Comparison of ENCODE assay signal across 10 mouse cellular contexts in genomic region chr17:35254241-35255098, GRCm38 (mm10). TPM values are rescaled to one million over a fixed set of nuclear protein-coding genes. Genes with fewer than 3 reads are reported as not detected.
DNase-seq lines count a peak whose midpoint lies in the region; ATAC-seq and TF ChIP-seq lines count a peak whose summit lies in the region.
"Had no signal": no experiment of that assay in that cellular context is flagged by ENCODE, and none has a peak within 500 bp of the region (broad histone marks: within the 10 kb centered on the region; RNA-seq: fewer than 3 reads in every experiment).

No protein-coding gene starts in this region.

- H3K27ac ChIP-seq in heart, adult 2 months, result no peak overlapping the region
- H3K27ac ChIP-seq in heart, embryonic 11.5 days (ENCODE audit: low read depth, low read length), result no peak overlapping the region
- H3K27ac ChIP-seq in hindbrain, embryonic 14.5 days, result no peak overlapping the region
- no peak overlapping the region for H3K27ac ChIP-seq in liver, adult 2 months (replicated peaks; ENCODE audit: insufficient read depth, low read depth, low read length)

- no peak overlapping the region for H3K4me3 ChIP-seq in heart, adult 2 months
- H3K4me3 ChIP-seq in heart, embryonic 11.5 days (ENCODE audit: low read depth, low read length), result no peak overlapping the region
- H3K4me3 ChIP-seq in G1E (ENCODE audit: low read depth, low read length), result no peak overlapping the region
- no peak overlapping the region for H3K4me3 ChIP-seq in hindbrain, embryonic 14.5 days (replicated peaks; ENCODE audit: low read length)
- H3K4me3 ChIP-seq in liver, adult 2 months (ENCODE audit: insufficient read depth, low read depth, low read length), result no peak overlapping the region

- H3K79me2 ChIP-seq in heart, adult 2 months (replicated peaks; ENCODE audit: control insufficient read depth, insufficient read depth, low read length), result no peaks in the 10 kb centered on the region
- H3K79me2 ChIP-seq in liver, adult 2 months (ENCODE audit: control insufficient read depth, insufficient read depth, low read length), result no peaks in the 10 kb centered on the region

- 0 out of 2 replicates have a peak, but pooled peaks have one; percentile 39 for TF ChIP-seq EP300 in heart, adult 2 months (IDR thresholded peaks at IDR 0.05; ENCODE audit: insufficient read depth, low read depth, low read length)

- DNase-seq in heart, adult 2 months, result peak; percentile 60 to 74
- DNase-seq in G1E (ENCODE audit: low spot score), result no peak
- peak; percentile 70 for DNase-seq in embryo, embryonic 10 days (ENCODE audit: low spot score)
- peak; percentile 49 for DNase-seq in hindbrain, embryonic 14.5 days (ENCODE audit: low spot score)
- DNase-seq in liver, adult 2 months (ENCODE audit: extremely low read depth, low read depth, low spot score), result peak; percentile 36
- peak; percentile 67 to 78 for DNase-seq in natural killer cell, adult 2 months (ENCODE audit: low spot score in 2 of 2)
- peak; percentile 81 for DNase-seq in thymus, postnatal 14 days

- ATAC-seq in heart, embryonic 11.5 days (replicated peaks; ENCODE audit: insufficient number of reproducible peaks, low FRiP score, low TSS enrichment), result no peak
- no peak for ATAC-seq in G1E (ENCODE audit: extremely low read depth, insufficient number of reproducible peaks, low FRiP score, poor library complexity, severe bottlenecking)
- ATAC-seq in hindbrain, embryonic 14.5 days (ENCODE audit: low FRiP score), result peak; percentile 21; the same call in 1 of the 2 replicates

- no peak overlapping the region for H3K9ac ChIP-seq in heart, adult 2 months (ENCODE audit: low read depth, low read length)
- H3K9ac ChIP-seq in heart, embryonic 11.5 days (ENCODE audit: low read depth, low read length), result no peak overlapping the region
- H3K9ac ChIP-seq in hindbrain, embryonic 14.5 days, result no peak overlapping the region
- no peak overlapping the region for H3K9ac ChIP-seq in liver, adult 2 months (ENCODE audit: low read depth, low read length)

- peak; percentile 98 for TF ChIP-seq CTCF in heart, adult 2 months (IDR thresholded peaks at IDR 0.05)
- peak; percentile 89 for TF ChIP-seq CTCF in G1E (IDR thresholded peaks at IDR 0.05; ENCODE audit: low read depth, low read length)
- TF ChIP-seq CTCF in liver, adult 2 months (IDR thresholded peaks at IDR 0.05; ENCODE audit: low read depth, low read length), result peak; percentile 91

- no peaks in the 10 kb centered on the region; the same call in 1 of the 2 replicates for H3K4me1 ChIP-seq in heart, adult 2 months (ENCODE audit: control insufficient read depth, insufficient read depth, low read length)
- H3K4me1 ChIP-seq in heart, embryonic 11.5 days (ENCODE audit: control insufficient read depth, insufficient read depth, low read length), result no peaks in the 10 kb centered on the region
- H3K4me1 ChIP-seq in G1E (ENCODE audit: insufficient read depth, low read depth, low read length), result peaks cover 66% of the 10 kb centered on the region
- H3K4me1 ChIP-seq in hindbrain, embryonic 14.5 days (replicated peaks; ENCODE audit: control insufficient read depth, insufficient read depth, low read length), result no peaks in the 10 kb centered on the region
- H3K4me1 ChIP-seq in liver, adult 2 months (ENCODE audit: control insufficient read depth, insufficient read depth, low read length), result no peaks in the 10 kb centered on the region

- 65% methylated on average over 11 of the region's 11 CpGs for WGBS in heart, adult 2 months
- WGBS in heart, embryonic 11.5 days (ENCODE audit: insufficient replicate concordance), result 61% methylated on average over 11 of the region's 11 CpGs
- WGBS in hindbrain, embryonic 14.5 days, result 58% methylated on average over 11 of the region's 11 CpGs
- WGBS in liver, adult 2 months, result 68% methylated on average over 11 of the region's 11 CpGs

- H3K4me2 ChIP-seq in heart, embryonic 11.5 days, result no peak overlapping the region
- no peak overlapping the region for H3K4me2 ChIP-seq in hindbrain, embryonic 14.5 days (replicated peaks)

- no peaks in the 10 kb centered on the region for H3K27me3 ChIP-seq in heart, adult 2 months (ENCODE audit: control insufficient read depth, insufficient read depth, low read length)
- peaks cover 3% of the 10 kb centered on the region; the same call in 1 of the 2 replicates for H3K27me3 ChIP-seq in heart, embryonic 11.5 days (ENCODE audit: control insufficient read depth, insufficient read depth, low read length)
- H3K27me3 ChIP-seq in G1E (ENCODE audit: insufficient read depth, low read length), result no peaks in the 10 kb centered on the region
- no peaks in the 10 kb centered on the region for H3K27me3 ChIP-seq in hindbrain, embryonic 14.5 days (ENCODE audit: control insufficient read depth, insufficient read depth, low read length)
- H3K27me3 ChIP-seq in liver, adult 2 months (ENCODE audit: control insufficient read depth, insufficient read depth, low read length), result no peaks in the 10 kb centered on the region

- intact Hi-C loops in heart, adult 2 months (cut with DNase I), result loop anchor here (5.0 kb wide), 1 partner anchor 38 kb away; no protein-coding TSS in a partner anchor

- TF ChIP-seq POLR2A in heart, adult 2 months (IDR thresholded peaks at IDR 0.05; ENCODE audit: insufficient read depth, low read depth, low read length), result peak; percentile 40; the same call in 1 of the 2 replicates
- TF ChIP-seq POLR2A in liver, adult 2 months (IDR thresholded peaks at IDR 0.05; ENCODE audit: extremely low read depth, insufficient read depth, low read length), result no peak

- H3K36me3 ChIP-seq in heart, adult 2 months (ENCODE audit: control insufficient read depth, insufficient read depth, low read length), result no peaks in the 10 kb centered on the region
- peaks cover 36% of the 10 kb centered on the region for H3K36me3 ChIP-seq in heart, embryonic 11.5 days (ENCODE audit: control insufficient read depth, insufficient read depth, low read length)
- H3K36me3 ChIP-seq in G1E (replicated peaks), result peaks cover 53% of the 10 kb centered on the region
- peaks cover 50% of the 10 kb centered on the region for H3K36me3 ChIP-seq in hindbrain, embryonic 14.5 days (replicated peaks; ENCODE audit: control insufficient read depth, insufficient read depth)
- H3K36me3 ChIP-seq in liver, adult 2 months (ENCODE audit: control insufficient read depth, insufficient read depth, low read length), result peaks cover 17% of the 10 kb centered on the region; the same call in 1 of the 2 replicates

- H3K9me3 ChIP-seq in heart, embryonic 11.5 days (replicated peaks; ENCODE audit: control insufficient read depth, low read length), result no peaks in the 10 kb centered on the region
- H3K9me3 ChIP-seq in G1E (replicated peaks), result no peaks in the 10 kb centered on the region
- no peaks in the 10 kb centered on the region for H3K9me3 ChIP-seq in hindbrain, embryonic 14.5 days (ENCODE audit: control insufficient read depth, low read length)

RNA-seq across cellular contexts. Expression of gene H2-D1, which starts 8.1 kb away (rescaled TPM):
- 100 to 1,000 TPM; 105 to 131 TPM for total RNA-seq in heart, adult 2 months (2021)
- 222 and 286 TPM in 2 replicates for polyA plus RNA-seq in heart, adult 2 months (2012; rRNA removed)
- 21.0 and 29.1 TPM in 2 replicates for polyA plus RNA-seq in heart, embryonic 11.5 days (2014; fragmentation: Nextera tagmentation; extraction: Ambion mirVana)
- total RNA-seq in G1E (2014; fragmentation: Nextera tagmentation) (50.2 and 53.6 TPM in 2 replicates), G1E (2017) (109 and 115 TPM in 2 replicates)
- 88.5 and 106 TPM in 2 replicates for polyA plus RNA-seq in G1E (2012)
- polyA plus RNA-seq in hindbrain, embryonic 14.5 days (2014; fragmentation: Nextera tagmentation; extraction: Ambion mirVana), result 95.5 and 98.1 TPM in 2 replicates
- 444 and 506 TPM in 2 replicates for total RNA-seq in liver, adult 2 months (2014; rRNA removed)
- 487 and 676 TPM in 2 replicates for polyA plus RNA-seq in liver, adult 2 months (2012; rRNA removed)

RNA-seq across cellular contexts. Expression of gene Ddx39b, which starts 12.9 kb away (rescaled TPM):
- 10 to 100 TPM; 82.3 to 83.4 TPM for total RNA-seq in heart, adult 2 months (2021)
- 148 and 178 TPM in 2 replicates for polyA plus RNA-seq in heart, adult 2 months (2012; rRNA removed)
- polyA plus RNA-seq in heart, embryonic 11.5 days (2014; fragmentation: Nextera tagmentation; extraction: Ambion mirVana), result 317 and 318 TPM in 2 replicates
- total RNA-seq in G1E (2014; fragmentation: Nextera tagmentation), result 424 and 464 TPM in 2 replicates
- total RNA-seq in G1E (2017), result 171 and 174 TPM in 2 replicates
- 362 and 363 TPM in 2 replicates for polyA plus RNA-seq in G1E (2012)
- polyA plus RNA-seq in hindbrain, embryonic 14.5 days (2014; fragmentation: Nextera tagmentation; extraction: Ambion mirVana), result 341 and 346 TPM in 2 replicates
- total RNA-seq in liver, adult 2 months (2014; rRNA removed), result 37.0 and 43.6 TPM in 2 replicates
- polyA plus RNA-seq in liver, adult 2 months (2012; rRNA removed), result 64.9 and 103 TPM in 2 replicates

RNA-seq across cellular contexts. Expression of gene Nfkbil1, which starts 18.9 kb away (rescaled TPM):
- 1 to 10 TPM; 6.5 to 8.2 TPM for total RNA-seq in heart, adult 2 months (2021)
- 3.9 and 5.0 TPM in 2 replicates for polyA plus RNA-seq in heart, adult 2 months (2012; rRNA removed)
- 2.3 and 4.9 TPM in 2 replicates for polyA plus RNA-seq in heart, embryonic 11.5 days (2014; fragmentation: Nextera tagmentation; extraction: Ambion mirVana)
- 7.0 and 14.1 TPM in 2 replicates for total RNA-seq in G1E (2014; fragmentation: Nextera tagmentation)
- total RNA-seq in G1E (2017), result 8.6 and 12.1 TPM in 2 replicates
- polyA plus RNA-seq in G1E (2012), result 37.3 and 41.6 TPM in 2 replicates
- polyA plus RNA-seq in hindbrain, embryonic 14.5 days (2014; fragmentation: Nextera tagmentation; extraction: Ambion mirVana), result 3.5 and 3.8 TPM in 2 replicates
- total RNA-seq in liver, adult 2 months (2014; rRNA removed), result 7.5 and 7.6 TPM in 2 replicates
- polyA plus RNA-seq in liver, adult 2 months (2012; rRNA removed), result 7.5 and 8.6 TPM in 2 replicates

RNA-seq across cellular contexts. Expression of gene Atp6v1g2, which starts 21.0 kb away (rescaled TPM):
- 1 to 10 TPM; 3.0 to 3.2 TPM for total RNA-seq in heart, adult 2 months (2021)
- 6.4 and 10.1 TPM in 2 replicates for polyA plus RNA-seq in heart, adult 2 months (2012; rRNA removed)
- 9.3 and 10.1 TPM in 2 replicates for polyA plus RNA-seq in heart, embryonic 11.5 days (2014; fragmentation: Nextera tagmentation; extraction: Ambion mirVana)
- 3.0 and 5.0 TPM in 2 replicates for total RNA-seq in G1E (2014; fragmentation: Nextera tagmentation)
- 3.2 TPM in 2 replicates for total RNA-seq in G1E (2017)
- polyA plus RNA-seq in G1E (2012), result 2.4 and 2.8 TPM in 2 replicates
- polyA plus RNA-seq in hindbrain, embryonic 14.5 days (2014; fragmentation: Nextera tagmentation; extraction: Ambion mirVana), result 122 and 138 TPM in 2 replicates
- total RNA-seq in liver, adult 2 months (2014; rRNA removed), result 0.28 and 0.34 TPM in 2 replicates
- 1.6 and 2.7 TPM in 2 replicates for polyA plus RNA-seq in liver, adult 2 months (2012; rRNA removed)

RNA-seq across cellular contexts. Expression of gene Gm16181, which starts 33.8 kb away (rescaled TPM):
- total RNA-seq in heart, adult 2 months (2021), result not detected
- polyA plus RNA-seq in heart, adult 2 months (2012; rRNA removed), result 2.1 and 3.2 TPM in 2 replicates
- polyA plus RNA-seq in heart, embryonic 11.5 days (2014; fragmentation: Nextera tagmentation; extraction: Ambion mirVana), result 0.44 TPM in 1 of 2 replicates, not detected in the other
- total RNA-seq in G1E (2014; fragmentation: Nextera tagmentation) (not detected in 2 replicates), G1E (2017) (0.38 and 0.52 TPM in 2 replicates)
- polyA plus RNA-seq in G1E (2012), result not detected in 2 replicates
- not detected in 2 replicates for polyA plus RNA-seq in hindbrain, embryonic 14.5 days (2014; fragmentation: Nextera tagmentation; extraction: Ambion mirVana)
- 0.37 TPM in 1 of 2 replicates, not detected in the other for total RNA-seq in liver, adult 2 months (2014; rRNA removed)
- polyA plus RNA-seq in liver, adult 2 months (2012; rRNA removed), result not detected in 2 replicates
- total RNA-seq: adrenal gland, adult 18-20 months; left cerebral cortex, postnatal 10 days had no signal
